Mouse (Mus musculus) cerebellum, adult 2 months (tissue): ENCODE results near the gene Tspan9.

ENCODE experiments used
- CTCF ChIP-seq: fragments of 200-500 bp; IDR thresholded peaks from 2 replicates; pipeline ENCODE4 v1.5.1; 2011; ENCODE audit warnings: low read depth, mild to moderate bottlenecking, control low read depth, low read length, moderate library complexity, borderline replicate concordance; ENCODE audit not compliant: insufficient read depth
- POLR2A ChIP-seq: fragments of 200-500 bp; IDR thresholded peaks from 2 replicates; pipeline ENCODE4 v1.6.1; 2011; ENCODE audit warnings: low read length, control low read depth, borderline replicate concordance; ENCODE audit not compliant: insufficient read depth

DNA sequence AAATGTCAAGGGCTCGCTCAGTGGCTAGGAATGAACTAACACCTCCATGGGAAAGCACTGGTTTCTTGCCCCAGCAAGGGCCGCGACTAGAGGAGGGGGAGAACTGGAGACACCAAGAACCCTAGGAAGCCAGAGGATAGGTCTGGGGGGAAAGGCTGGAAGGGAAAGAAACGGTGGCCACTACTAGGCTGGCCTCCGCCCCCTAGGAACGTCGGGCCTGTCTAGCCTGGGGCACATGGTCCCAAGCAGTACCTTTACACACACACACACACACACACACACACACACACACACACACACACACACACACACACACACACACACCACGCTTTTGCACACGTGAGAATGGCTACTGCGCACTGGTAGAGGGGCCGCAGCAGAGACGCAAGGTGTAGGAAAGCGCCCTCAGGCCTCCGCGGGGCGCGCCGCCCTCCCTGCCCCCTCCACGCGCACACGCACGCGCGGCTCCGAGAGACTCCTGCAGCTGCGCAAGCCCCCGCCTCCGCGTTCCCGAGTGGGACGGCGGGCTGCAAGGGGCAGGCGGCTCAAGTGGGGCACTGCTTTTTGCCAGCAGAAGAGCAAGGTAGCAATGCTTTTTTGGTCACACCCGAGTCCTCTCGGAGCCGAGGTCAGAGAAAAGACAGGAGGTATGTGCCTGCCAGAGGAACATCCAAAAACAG lies 108.0 kb downstream of the Tspan9 start:
- TF ChIP-seq POLR2A (peak; percentile 45; the same call in 1 of the 2 replicates), CTCF (no peak)
